In the genomic region with DNA sequence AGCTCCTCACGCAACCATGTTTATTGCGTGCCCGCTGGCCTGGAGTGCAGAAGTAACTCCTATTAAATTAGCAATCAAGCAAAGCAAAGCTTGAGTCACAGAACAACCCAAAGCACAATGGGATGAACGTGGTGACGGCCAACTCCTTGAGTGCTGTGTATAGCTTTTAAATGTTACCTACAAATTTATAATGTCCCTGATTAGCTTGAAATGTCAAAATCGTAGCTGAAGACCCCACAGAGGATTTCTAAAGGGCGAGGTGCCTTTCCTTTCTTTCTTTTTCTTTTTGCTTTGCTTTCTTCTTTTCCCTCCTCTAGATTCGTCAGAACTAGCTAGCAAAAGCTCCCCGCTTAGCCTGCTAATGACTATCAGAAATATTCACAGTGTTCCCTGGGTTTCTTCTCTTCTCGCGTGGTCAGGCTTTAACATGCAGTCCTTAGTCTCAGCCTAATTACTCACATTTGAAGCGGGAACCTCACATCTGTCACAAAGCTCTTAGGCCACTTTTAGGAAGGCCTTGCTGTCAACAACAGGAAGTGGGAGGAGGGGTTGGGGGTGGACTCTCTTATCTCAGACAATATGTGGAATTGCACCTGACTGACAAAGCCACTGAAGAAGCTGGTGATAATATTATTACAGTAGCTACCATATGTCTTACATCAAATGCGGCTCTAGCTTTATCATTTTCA, we compare ENCODE assay signal across 9 mouse cellular contexts. TPM values are rescaled to one million over a fixed set of nuclear protein-coding genes. Genes with fewer than 3 reads are reported as not detected.
DNase-seq lines count a peak whose midpoint lies in the region; ATAC-seq and TF ChIP-seq lines count a peak whose summit lies in the region.
"Had no signal": no experiment of that assay in that cellular context is flagged by ENCODE, and none has a peak within 500 bp of the region (broad histone marks: within the 10 kb centered on the region; RNA-seq: fewer than 3 reads in every experiment).

No protein-coding gene starts in this region.

- TF ChIP-seq CTCF in bone marrow macrophage, adult 2 months (IDR thresholded peaks at IDR 0.05; ENCODE audit: low read depth, low read length), result no peak
- no peak for TF ChIP-seq CTCF in midbrain, postnatal 0 days (IDR thresholded peaks at IDR 0.05)
- TF ChIP-seq CTCF in gastrocnemius, adult 2 months (IDR thresholded peaks at IDR 0.05), result no peak

- H3K4me2 ChIP-seq in midbrain, postnatal 0 days (ENCODE audit: low read depth, low read length, poor library complexity, severe bottlenecking), result no peak overlapping the region

- WGBS in midbrain, postnatal 0 days, result 63% methylated on average over 13 of the region's 13 CpGs

- H3K9me3 ChIP-seq in midbrain, postnatal 0 days (ENCODE audit: low read length), result no peaks in the 10 kb centered on the region

- ATAC-seq in granulocyte monocyte progenitor cell, adult 5-6 weeks (replicated peaks; ENCODE audit: poor library complexity, severe bottlenecking), result peak; percentile 82
- ATAC-seq in midbrain, postnatal 0 days (ENCODE audit: low FRiP score), result peak; percentile 54; the same call in 1 of the 2 replicates

- no peaks in the 10 kb centered on the region for H3K27me3 ChIP-seq in midbrain, postnatal 0 days (ENCODE audit: insufficient read depth, low read length)

- no peak for TF ChIP-seq POLR2A in bone marrow macrophage, adult 2 months (IDR thresholded peaks at IDR 0.05; ENCODE audit: borderline replicate concordance, low read depth, low read length)

- no peak overlapping the region for H3K9ac ChIP-seq in midbrain, postnatal 0 days (replicated peaks; ENCODE audit: low read length, poor library complexity, severe bottlenecking)

- H3K36me3 ChIP-seq in midbrain, postnatal 0 days (ENCODE audit: insufficient read depth, low read length), result no peaks in the 10 kb centered on the region

- intact Hi-C loops in gastrocnemius, adult 2 months (cut with DNase I), result no loop called here

- H3K4me1 ChIP-seq in bone marrow macrophage, adult 2 months (ENCODE audit: control insufficient read depth, insufficient read depth, low read length), result peaks cover 27% of the 10 kb centered on the region
- peaks cover 7% of the 10 kb centered on the region; the same call in 1 of the 2 replicates for H3K4me1 ChIP-seq in midbrain, postnatal 0 days (ENCODE audit: insufficient read depth, low read length)

- DNase-seq in kidney, postnatal 36 days, result peak; percentile 6 to 7
- no peak for DNase-seq in kidney, adult 8-10 months
- DNase-seq in midbrain, postnatal 0 days (ENCODE audit: low spot score), result peak; percentile 44
- DNase-seq in right cerebral cortex, adult 2 months (ENCODE audit: low spot score in 2 of 2), result no peak
- DNase-seq in gastrocnemius, adult 2 months, result no peak
- no peak for DNase-seq in yolk sac, embryonic 10.5 days (ENCODE audit: low spot score)
- DNase-seq: gastrocnemius, postnatal 10 days had no signal

- peak overlapping the region; percentile 53 for H3K27ac ChIP-seq in bone marrow macrophage, adult 2 months (ENCODE audit: insufficient read depth, low read depth, low read length)
- no peak overlapping the region for H3K27ac ChIP-seq in midbrain, postnatal 0 days (ENCODE audit: low read depth, low read length)
- no peak overlapping the region for H3K27ac ChIP-seq in gastrocnemius, adult 2 months

- no peak overlapping the region for H3K4me3 ChIP-seq in bone marrow macrophage, adult 2 months (ENCODE audit: insufficient read depth, low read length)
- H3K4me3 ChIP-seq in midbrain, postnatal 0 days (ENCODE audit: low read depth, low read length), result no peak overlapping the region
- H3K4me3 ChIP-seq in gastrocnemius, adult 2 months, result no peak overlapping the region

RNA-seq across cellular contexts. Expression of a gene that starts 53.6 kb away (rescaled TPM):
- not detected in 2 replicates for polyA plus RNA-seq in bone marrow macrophage, adult 2 months (2012; ENCODE audit: insufficient read depth, insufficient read length, missing spikeins)
- not detected in 2 replicates for total RNA-seq in granulocyte monocyte progenitor cell, adult 5-6 weeks (2014; fragmentation: Nextera tagmentation)
- not detected in 2 replicates for total RNA-seq in granulocyte monocyte progenitor cell, adult 5-6 weeks (2017)
- total RNA-seq in midbrain, postnatal 0 days (2014; rRNA removed), result 14.9 and 19.6 TPM in 2 replicates
- polyA plus RNA-seq in midbrain, postnatal 0 days (2015; fragmentation: Nextera tagmentation; extraction: Ambion mirVana), result 17.3 and 18.1 TPM in 2 replicates
- total RNA-seq in gastrocnemius, adult 2 months (2021), result under 1 TPM; 0.17 to 0.33 TPM

Comparison
In these comparisons a context has a peak if more than half of its experiments do, and no peak if none do; other contexts are left out.
1. DNase-seq: peak in kidney, postnatal 36 days (2 of 2) and midbrain, postnatal 0 days (single experiment); none in kidney, adult 8-10 months (0 of 2), right cerebral cortex, adult 2 months (0 of 2), gastrocnemius, adult 2 months (single experiment) and yolk sac, embryonic 10.5 days (single experiment).
2. RNA of a gene that starts 53.6 kb away (total RNA-seq): 14.9 to 19.6 TPM in midbrain, postnatal 0 days; 0.17 to 0.33 TPM in gastrocnemius, adult 2 months and not detected in granulocyte monocyte progenitor cell, adult 5-6 weeks; every median in the first group is over 10 times any median in the second.